Mouse (Mus musculus): Measurements from ENCODE around the gene Tbc1d8.

The Tbc1d8 gene

GRCm38 (mm10) chr1:39446178-39446577 lies 32.4 kb downstream of the Tbc1d8 start:
- DNase-seq (ENCODE audit: low read depth, low spot score) = no peak

GRCm38 (mm10) chr1:39445303-39446050 lies 33.1 kb downstream of the Tbc1d8 start:
- DNase-seq (ENCODE audit: low read depth, low spot score) = no peak

GRCm38 (mm10) chr1:39443764-39444163 lies 34.8 kb downstream of the Tbc1d8 start:
- DNase-seq (ENCODE audit: low read depth, low spot score) = no peak

- no peak for DNase-seq (ENCODE audit: low read depth, low spot score)
Observed at GRCm38 (mm10) chr1:39441686-39442085, 36.9 kb downstream of the Tbc1d8 start.

GRCm38 (mm10) chr1:39439661-39440548 lies 38.6 kb downstream of the Tbc1d8 start:
- no peak for DNase-seq (ENCODE audit: low read depth, low spot score)

- no peak for DNase-seq (ENCODE audit: low read depth, low spot score)
Observed at GRCm38 (mm10) chr1:39438629-39439028, 39.9 kb downstream of the Tbc1d8 start.

GRCm38 (mm10) chr1:39434264-39434663 lies 44.3 kb downstream of the Tbc1d8 start:
- DNase-seq (ENCODE audit: low read depth, low spot score) = no peak

GRCm38 (mm10) chr1:39430020-39430419 lies 48.5 kb downstream of the Tbc1d8 start:
- DNase-seq (ENCODE audit: low read depth, low spot score) = no peak

- no peak for DNase-seq (ENCODE audit: low read depth, low spot score)
Observed at GRCm38 (mm10) chr1:39429015-39429414, 49.5 kb downstream of the Tbc1d8 start.

GRCm38 (mm10) chr1:39428280-39428679 lies 50.3 kb downstream of the Tbc1d8 start:
- no peak for DNase-seq (ENCODE audit: low read depth, low spot score)

GRCm38 (mm10) chr1:39425497-39425896 lies 53.1 kb downstream of the Tbc1d8 start:
- DNase-seq (ENCODE audit: low read depth, low spot score) = no peak

GRCm38 (mm10) chr1:39420987-39421386 lies 57.6 kb downstream of the Tbc1d8 start:
- DNase-seq (ENCODE audit: low read depth, low spot score) = no peak

- no peak for DNase-seq (ENCODE audit: low read depth, low spot score)
Observed at GRCm38 (mm10) chr1:39418852-39419251, 59.7 kb downstream of the Tbc1d8 start.

GRCm38 (mm10) chr1:39417817-39418216 lies 60.7 kb downstream of the Tbc1d8 start:
- DNase-seq (ENCODE audit: low read depth, low spot score) = no peak

- DNase-seq (ENCODE audit: low read depth, low spot score) = peak; percentile 43
Observed at GRCm38 (mm10) chr1:39410085-39410821, 68.3 kb downstream of the Tbc1d8 start.

GRCm38 (mm10) chr1:39408668-39409067 lies 69.9 kb downstream of the Tbc1d8 start:
- DNase-seq (ENCODE audit: low read depth, low spot score) = no peak

GRCm38 (mm10) chr1:39408123-39408522 lies 70.4 kb downstream of the Tbc1d8 start:
- DNase-seq (ENCODE audit: low read depth, low spot score) = no peak

GRCm38 (mm10) chr1:39407108-39407507 lies 71.4 kb downstream of the Tbc1d8 start:
- DNase-seq (ENCODE audit: low read depth, low spot score) = no peak

GRCm38 (mm10) chr1:39400173-39400572 lies 78.4 kb downstream of the Tbc1d8 start:
- DNase-seq (ENCODE audit: low read depth, low spot score) = no peak

GRCm38 (mm10) chr1:39399228-39399627 lies 79.3 kb downstream of the Tbc1d8 start:
- DNase-seq (ENCODE audit: low read depth, low spot score) = no peak

GRCm38 (mm10) chr1:39398284-39398683 lies 80.3 kb downstream of the Tbc1d8 start:
- DNase-seq (ENCODE audit: low read depth, low spot score) = no peak

GRCm38 (mm10) chr1:39396347-39396746 lies 82.2 kb downstream of the Tbc1d8 start:
- DNase-seq (ENCODE audit: low read depth, low spot score) = no peak
